Mouse (Mus musculus): ENCODE data around the gene Tbpl1. TPM values are rescaled to one million over a fixed set of nuclear protein-coding genes. Genes with fewer than 3 reads are reported as not detected.

The Tbpl1 gene
- polyA plus RNA-seq, 1 experiment, result 12.9 TPM

DNA sequence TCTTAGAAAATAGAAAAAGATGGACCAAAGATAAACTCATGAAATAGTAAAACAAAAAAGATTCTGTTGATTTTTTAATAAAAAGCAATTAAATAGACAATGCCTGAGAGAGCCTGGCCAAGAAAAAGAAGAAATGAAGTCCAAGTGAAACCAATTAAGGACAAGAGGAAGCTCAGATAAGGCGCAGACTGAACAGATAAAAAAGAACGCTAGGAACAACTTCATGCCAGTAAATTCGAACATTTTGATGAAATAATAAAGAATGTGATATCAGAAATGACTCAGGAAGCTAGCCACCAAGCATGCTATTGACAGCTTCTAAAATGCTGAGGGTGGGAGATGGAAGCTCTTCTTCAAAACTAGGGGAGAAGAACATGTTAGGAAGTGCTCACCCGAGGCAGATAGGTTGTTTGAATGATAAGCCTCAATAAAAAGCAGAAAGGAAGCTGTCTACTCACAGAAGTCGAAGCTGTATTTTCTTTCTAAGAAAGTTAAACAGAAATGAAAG, 19.5 kb upstream of the Tbpl1 start:
- Histone ChIP-seq H3K27ac (ENCODE audit: insufficient read depth, low read depth, low read length) (no peak overlapping the region), H3K4me1 (ENCODE audit: control insufficient read depth, insufficient read depth, insufficient read length, low read length) (no peaks in the 10 kb centered on the region), H3K27me3 (ENCODE audit: control insufficient read depth, insufficient read depth, low read length) (no peaks in the 10 kb centered on the region), H3K36me3 (ENCODE audit: control insufficient read depth, insufficient read depth, low read length) (no peaks in the 10 kb centered on the region), H3K4me3 (ENCODE audit: low read depth, low read length) (no peak overlapping the region)
- no peak for TF ChIP-seq POLR2A (IDR thresholded peaks at IDR 0.05; ENCODE audit: low read depth, low read length)
- TF ChIP-seq CTCF (IDR thresholded peaks at IDR 0.05; ENCODE audit: extremely low read depth, insufficient read length, insufficient replicate concordance, low read depth, low read length), result no peak
- 25% methylated on average over 5 of the region's 5 CpGs for WGBS

DNA sequence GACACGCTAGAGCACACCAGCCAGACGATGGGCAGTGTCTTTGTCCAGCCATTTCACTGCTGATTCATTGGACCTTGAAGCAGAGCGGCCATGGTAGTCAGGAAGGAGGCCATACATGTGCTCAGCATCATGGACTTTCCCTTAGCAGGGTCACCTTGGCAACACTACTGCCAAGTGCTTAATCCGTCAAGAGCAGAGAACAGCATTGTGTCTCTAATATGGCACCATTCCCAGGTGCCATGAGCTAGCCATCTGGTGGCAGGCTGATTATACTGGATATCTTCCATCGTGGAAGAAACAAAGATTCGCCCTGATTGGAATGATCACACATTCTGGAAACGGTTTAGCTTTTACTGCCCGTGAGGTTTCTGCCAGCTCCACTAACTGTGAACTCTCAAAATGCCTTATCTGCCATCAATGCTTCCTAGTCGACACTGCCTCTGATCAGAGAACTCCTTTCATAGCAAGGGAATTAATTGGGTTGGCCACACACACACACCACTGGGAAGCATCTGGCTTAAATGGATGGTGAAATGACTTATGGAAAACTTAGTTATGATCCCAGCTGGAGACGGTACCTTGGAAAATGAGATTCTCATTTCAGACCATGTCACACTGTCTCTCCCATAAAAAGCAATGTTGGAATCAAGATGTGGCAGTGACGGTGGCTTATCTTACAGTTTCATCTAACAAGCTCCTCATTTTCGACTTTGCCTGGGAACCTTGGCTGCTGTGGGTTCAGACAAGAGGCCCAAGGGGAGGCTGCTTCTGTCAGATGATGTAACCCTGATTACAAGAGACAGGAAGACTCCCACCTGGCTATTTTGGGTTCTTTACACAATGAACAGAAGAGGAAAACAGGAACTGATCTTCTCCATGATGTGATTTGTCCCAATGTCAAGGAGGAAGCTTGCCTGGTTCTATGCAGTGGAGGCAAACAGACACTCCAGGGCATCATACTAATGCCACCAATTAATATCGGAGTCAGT, 14.9 kb upstream of the Tbpl1 start:
- no peak overlapping the region for H3K27ac ChIP-seq (ENCODE audit: insufficient read depth, low read depth, low read length)
- WGBS, result 49% methylated on average over 13 of the region's 13 CpGs
- no peak overlapping the region for H3K4me3 ChIP-seq (ENCODE audit: low read depth, low read length)
- no peaks in the 10 kb centered on the region for H3K4me1 ChIP-seq (ENCODE audit: control insufficient read depth, insufficient read depth, insufficient read length, low read length)
- no peaks in the 10 kb centered on the region for H3K36me3 ChIP-seq (ENCODE audit: control insufficient read depth, insufficient read depth, low read length)
- no peak for TF ChIP-seq POLR2A (IDR thresholded peaks at IDR 0.05; ENCODE audit: low read depth, low read length)
- H3K27me3 ChIP-seq (ENCODE audit: control insufficient read depth, insufficient read depth, low read length), result no peaks in the 10 kb centered on the region

DNA sequence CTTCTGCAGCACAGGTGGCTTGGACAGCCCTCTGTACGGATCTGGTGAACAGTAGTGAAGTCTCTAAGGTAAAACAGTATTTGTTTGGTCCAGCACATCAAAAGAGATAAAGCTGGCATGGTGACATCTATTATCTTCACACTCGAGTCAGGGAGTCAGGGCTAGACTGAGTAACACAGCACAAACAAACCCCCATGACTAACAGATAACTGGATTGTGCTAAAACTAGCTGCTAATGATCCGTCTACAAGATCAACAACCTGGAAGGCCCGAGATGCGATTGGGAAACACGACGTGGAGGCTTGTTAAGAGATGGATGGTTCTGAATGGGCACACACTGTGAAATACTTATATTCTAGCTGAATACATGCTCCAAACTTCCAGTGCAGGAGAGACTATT, 14.2 kb upstream of the Tbpl1 start:
- Histone ChIP-seq H3K27ac (ENCODE audit: insufficient read depth, low read depth, low read length) (no peak overlapping the region), H3K4me1 (ENCODE audit: control insufficient read depth, insufficient read depth, insufficient read length, low read length) (no peaks in the 10 kb centered on the region), H3K36me3 (ENCODE audit: control insufficient read depth, insufficient read depth, low read length) (no peaks in the 10 kb centered on the region), H3K27me3 (ENCODE audit: control insufficient read depth, insufficient read depth, low read length) (no peaks in the 10 kb centered on the region), H3K4me3 (ENCODE audit: low read depth, low read length) (no peak overlapping the region)
- TF ChIP-seq CTCF (IDR thresholded peaks at IDR 0.05; ENCODE audit: extremely low read depth, insufficient read length, insufficient replicate concordance, low read depth, low read length), result no peak
- TF ChIP-seq POLR2A (IDR thresholded peaks at IDR 0.05; ENCODE audit: low read depth, low read length), result no peak
- 48% methylated on average over 7 of the region's 7 CpGs for WGBS

DNA sequence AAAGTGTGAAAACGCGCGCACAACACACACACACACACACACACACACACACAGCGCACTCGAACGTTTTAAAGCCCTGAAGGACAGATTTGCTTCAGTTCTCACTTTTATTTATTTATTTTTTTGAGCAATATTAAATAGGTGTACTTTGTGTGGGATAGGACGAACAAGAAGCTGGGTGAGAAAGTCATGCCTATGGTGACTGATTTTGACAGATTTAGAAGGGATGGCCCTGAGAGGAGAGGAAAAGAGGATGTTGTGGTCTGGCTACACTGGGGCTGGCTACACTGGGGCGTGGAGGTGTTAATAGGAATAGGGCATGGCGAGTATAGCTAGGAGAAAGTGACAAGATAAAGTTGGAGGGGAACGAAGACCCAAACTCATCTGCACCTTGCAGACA, 443 bp upstream of the Tbpl1 start:
- no peak for TF ChIP-seq POLR2A (IDR thresholded peaks at IDR 0.05; ENCODE audit: low read depth, low read length)
- TF ChIP-seq CTCF (IDR thresholded peaks at IDR 0.05; ENCODE audit: extremely low read depth, insufficient read length, insufficient replicate concordance, low read depth, low read length), result no peak
- WGBS, result 37% methylated on average over 10 of the region's 10 CpGs
- Histone ChIP-seq H3K27ac (ENCODE audit: insufficient read depth, low read depth, low read length) (peak overlapping the region; percentile 88), H3K4me3 (ENCODE audit: low read depth, low read length) (peak overlapping the region; percentile 94), H3K4me1 (ENCODE audit: control insufficient read depth, insufficient read depth, insufficient read length, low read length) (peaks cover 2% of the 10 kb centered on the region; the same call in 1 of the 2 replicates), H3K36me3 (ENCODE audit: control insufficient read depth, insufficient read depth, low read length) (no peaks in the 10 kb centered on the region), H3K27me3 (ENCODE audit: control insufficient read depth, insufficient read depth, low read length) (no peaks in the 10 kb centered on the region)

DNA sequence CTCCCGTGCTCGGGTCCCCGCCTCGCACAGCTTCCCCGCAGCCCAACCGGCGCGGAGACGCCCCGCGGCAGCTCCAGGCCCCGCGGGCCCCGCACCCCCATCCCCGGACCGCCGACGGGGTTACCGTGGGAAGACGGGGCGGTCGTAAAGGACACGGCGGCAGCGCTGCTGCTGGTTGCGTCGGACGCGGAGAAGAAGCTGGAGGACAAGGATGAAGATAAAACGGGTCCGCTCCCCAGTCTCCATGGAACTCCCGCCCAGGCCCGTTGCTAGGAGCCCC, 806 bp downstream of the Tbpl1 start:
- Histone ChIP-seq H3K27ac (ENCODE audit: insufficient read depth, low read depth, low read length) (peak overlapping the region; percentile 57), H3K27me3 (ENCODE audit: control insufficient read depth, insufficient read depth, low read length) (no peaks in the 10 kb centered on the region), H3K36me3 (ENCODE audit: control insufficient read depth, insufficient read depth, low read length) (no peaks in the 10 kb centered on the region), H3K4me1 (ENCODE audit: control insufficient read depth, insufficient read depth, insufficient read length, low read length) (peaks cover 2% of the 10 kb centered on the region; the same call in 1 of the 2 replicates), H3K4me3 (ENCODE audit: low read depth, low read length) (peak overlapping the region; percentile 94)
- WGBS, result 2% methylated on average over 33 of the region's 33 CpGs
- TF ChIP-seq CTCF (IDR thresholded peaks at IDR 0.05; ENCODE audit: extremely low read depth, insufficient read length, insufficient replicate concordance, low read depth, low read length), result no peak
- TF ChIP-seq POLR2A (IDR thresholded peaks at IDR 0.05; ENCODE audit: low read depth, low read length), result no peak

DNA sequence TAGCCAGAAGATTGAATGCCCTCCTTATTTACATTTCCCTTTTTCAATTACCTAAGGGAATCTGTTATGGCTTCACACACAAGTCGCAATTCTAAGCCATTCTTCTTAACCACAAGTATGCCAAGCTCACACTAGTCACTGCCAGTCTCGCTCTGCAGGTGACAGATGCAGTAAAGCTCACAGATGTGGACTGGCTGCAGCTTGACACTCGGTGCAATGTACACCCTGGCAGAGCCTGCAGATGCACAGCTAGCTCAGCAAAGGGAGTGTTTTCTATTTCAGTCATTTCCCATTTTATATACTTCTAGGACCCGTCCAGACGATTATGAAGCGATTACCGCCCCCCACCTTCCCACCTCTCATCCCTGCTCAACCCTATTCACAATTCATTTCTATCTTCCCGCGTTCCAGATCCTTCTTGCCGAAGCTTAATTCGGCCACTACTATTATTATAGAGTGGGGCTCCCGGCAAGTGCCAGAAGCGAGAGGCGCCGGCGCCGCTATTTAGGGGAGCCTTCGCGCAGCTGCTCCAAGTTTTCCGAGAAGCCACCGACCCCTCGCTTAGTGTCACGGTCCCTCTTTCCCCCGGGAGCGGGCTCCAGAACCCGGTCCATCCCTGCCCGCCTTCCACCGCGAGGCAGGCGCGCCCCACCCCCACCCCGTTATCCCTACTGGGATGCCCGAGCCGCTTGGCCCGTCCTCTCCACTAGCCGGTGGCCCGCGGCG, 1.3 kb downstream of the Tbpl1 start:
- Histone ChIP-seq H3K27ac (ENCODE audit: insufficient read depth, low read depth, low read length) (no peak overlapping the region), H3K27me3 (ENCODE audit: control insufficient read depth, insufficient read depth, low read length) (no peaks in the 10 kb centered on the region), H3K36me3 (ENCODE audit: control insufficient read depth, insufficient read depth, low read length) (no peaks in the 10 kb centered on the region), H3K4me1 (ENCODE audit: control insufficient read depth, insufficient read depth, insufficient read length, low read length) (peaks cover 2% of the 10 kb centered on the region; the same call in 1 of the 2 replicates), H3K4me3 (ENCODE audit: low read depth, low read length) (peak overlapping the region; percentile 94)
- TF ChIP-seq POLR2A (IDR thresholded peaks at IDR 0.05; ENCODE audit: low read depth, low read length), result no peak
- TF ChIP-seq CTCF (IDR thresholded peaks at IDR 0.05; ENCODE audit: extremely low read depth, insufficient read length, insufficient replicate concordance, low read depth, low read length), result no peak
- under 1% methylated on average over 39 of the region's 39 CpGs for WGBS

DNA sequence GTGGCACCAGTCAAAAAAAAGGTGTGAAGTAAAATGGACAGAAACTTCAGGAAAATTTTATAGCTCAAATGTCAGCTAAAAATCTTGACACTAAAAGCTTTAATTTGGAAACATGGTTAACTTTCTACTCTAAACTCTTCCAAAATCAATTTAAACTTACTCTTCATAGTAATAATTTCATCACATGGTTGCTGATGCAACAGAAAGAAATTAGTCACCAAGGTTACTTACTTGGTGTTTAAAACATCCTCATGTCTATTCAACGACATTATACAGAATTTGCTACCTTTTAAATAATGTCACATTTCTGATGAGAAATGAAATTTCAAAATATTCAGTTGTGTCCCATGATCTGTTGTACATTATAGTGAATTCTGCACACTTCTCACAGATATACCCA, 3.5 kb downstream of the Tbpl1 start:
- Histone ChIP-seq H3K27ac (ENCODE audit: insufficient read depth, low read depth, low read length) (no peak overlapping the region), H3K36me3 (ENCODE audit: control insufficient read depth, insufficient read depth, low read length) (no peaks in the 10 kb centered on the region), H3K27me3 (ENCODE audit: control insufficient read depth, insufficient read depth, low read length) (no peaks in the 10 kb centered on the region), H3K4me3 (ENCODE audit: low read depth, low read length) (no peak overlapping the region), H3K4me1 (ENCODE audit: control insufficient read depth, insufficient read depth, insufficient read length, low read length) (peaks cover 2% of the 10 kb centered on the region; the same call in 1 of the 2 replicates)
- TF ChIP-seq POLR2A (IDR thresholded peaks at IDR 0.05; ENCODE audit: low read depth, low read length) (no peak), CTCF (IDR thresholded peaks at IDR 0.05; ENCODE audit: extremely low read depth, insufficient read length, insufficient replicate concordance, low read depth, low read length) (no peak)
- 79% methylated on average over 1 of the region's 1 CpGs for WGBS
